Mouse (Mus musculus) left cerebral cortex, adult 2 months (tissue): ENCODE results near the gene Ncbp1. TPM values are rescaled to one million over a fixed set of nuclear protein-coding genes. Genes with fewer than 3 reads are reported as not detected.
"Not testable (repeated sequence)": the region's sequence is repeated elsewhere in the genome, so short reads cannot be mapped to it uniquely, and the experiment has no call there.

ENCODE experiments used
- DNase-seq, 2 experiments: peaks; one replicate each; pipeline ENCODE4 v3.0.0; 2021 to 2022; ENCODE audit warnings: low spot score in 2 of 2, mixed read lengths in 1 of 2; ENCODE audit errors: extremely low spot score in 1 of 2
- H3K27ac ChIP-seq: fragments of 200-600 bp; 2 replicates; pipeline ENCODE4 v1.8.1; 2022
- H3K4me3 ChIP-seq: fragments of 200-600 bp; 2 replicates; pipeline ENCODE4 v1.8.1; 2022
- CTCF ChIP-seq: fragments of 200-600 bp; IDR thresholded peaks from 2 replicates; pipeline ENCODE4 v1.8.1; 2022; ENCODE audit warnings: antibody characterized with exemption, mild to moderate bottlenecking, moderate library complexity
- intact Hi-C: fragments of 180-260 bp; cut with DNase I; formaldehyde crosslinking; loops from one replicate; pipeline ENCODE4 v1.15.1; 2025
- total RNA-seq, 2 experiments: library from RNA; stranded (reverse); gene quantifications; 2 replicates each; pipeline ENCODE4 v1.2.3; 2021

Ncbp1 gene
- total RNA-seq, 2 experiments from 2014 or later: 47.4 to 49.5 TPM

DNA sequence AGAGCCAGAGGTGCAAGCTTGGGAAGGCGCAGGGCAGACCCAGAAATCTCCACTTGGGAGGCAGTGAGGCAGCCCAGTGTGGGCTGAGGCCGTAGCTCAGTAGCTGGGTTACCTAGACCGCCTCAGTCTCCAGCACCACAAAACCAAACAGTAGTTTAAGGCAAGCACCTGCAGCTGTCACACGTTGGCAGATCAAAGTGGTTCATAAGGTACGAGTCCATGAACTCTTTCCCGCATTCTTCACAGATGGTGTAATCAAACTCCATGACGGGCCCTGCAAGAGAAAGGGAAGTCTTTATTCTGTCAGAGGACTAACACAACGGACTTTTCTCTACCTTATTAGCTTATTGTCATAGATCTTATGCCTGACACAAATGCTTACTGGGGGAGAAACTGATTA is 47.0 kb downstream of the Ncbp1 start:
- TF ChIP-seq CTCF: no peak
- intact Hi-C loops: no loop called here
- H3K27ac ChIP-seq: no peak overlapping the region
- H3K4me3 ChIP-seq: no peak overlapping the region
- no peak for DNase-seq

DNA sequence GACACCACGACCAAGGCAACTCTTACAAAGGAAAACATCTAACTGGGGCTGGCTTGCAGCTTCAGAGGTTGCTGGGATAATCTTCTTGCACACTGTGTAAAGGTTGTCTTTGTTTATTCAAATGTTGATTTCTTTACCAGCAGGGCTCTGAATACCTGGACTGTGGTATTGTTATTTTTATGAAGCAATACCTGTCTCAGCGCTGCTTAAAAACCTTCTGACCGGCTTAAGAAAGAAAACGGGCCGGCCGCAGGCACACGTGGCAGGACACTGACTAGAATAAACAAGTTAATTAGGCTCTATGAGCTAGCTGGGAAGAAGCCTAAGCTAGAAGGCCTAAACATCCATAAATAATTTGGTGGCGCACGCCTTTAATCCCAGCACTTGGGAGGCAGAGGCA is 47.5 kb downstream of the Ncbp1 start:
- DNase-seq: no peak
- intact Hi-C loops: no loop called here
- Histone ChIP-seq H3K27ac (no peak overlapping the region), H3K4me3 (no peak overlapping the region)
- TF ChIP-seq CTCF: no peak

DNA sequence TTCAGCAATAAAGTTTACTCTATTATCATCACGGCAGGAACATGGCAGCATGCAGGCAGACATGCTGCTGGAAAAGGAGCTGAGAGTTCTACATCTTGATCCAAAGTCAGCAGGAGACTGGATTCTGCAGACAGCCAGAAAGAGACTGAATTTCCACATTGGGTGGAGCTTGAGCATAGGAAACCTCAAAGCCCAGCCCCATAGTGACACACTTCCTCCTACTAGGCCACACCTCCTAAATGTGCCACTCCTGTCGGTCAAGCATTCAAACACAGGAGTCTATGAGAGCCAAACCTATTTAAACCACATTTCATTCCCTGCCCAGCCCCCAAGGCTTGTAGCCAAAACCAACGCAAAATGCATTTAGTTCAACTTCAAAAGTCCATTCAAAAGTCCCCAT is 48.1 kb downstream of the Ncbp1 start:
- no peak overlapping the region for H3K4me3 ChIP-seq
- no peak overlapping the region for H3K27ac ChIP-seq
- no peak for TF ChIP-seq CTCF
- intact Hi-C loops: no loop called here
- no peak for DNase-seq

DNA sequence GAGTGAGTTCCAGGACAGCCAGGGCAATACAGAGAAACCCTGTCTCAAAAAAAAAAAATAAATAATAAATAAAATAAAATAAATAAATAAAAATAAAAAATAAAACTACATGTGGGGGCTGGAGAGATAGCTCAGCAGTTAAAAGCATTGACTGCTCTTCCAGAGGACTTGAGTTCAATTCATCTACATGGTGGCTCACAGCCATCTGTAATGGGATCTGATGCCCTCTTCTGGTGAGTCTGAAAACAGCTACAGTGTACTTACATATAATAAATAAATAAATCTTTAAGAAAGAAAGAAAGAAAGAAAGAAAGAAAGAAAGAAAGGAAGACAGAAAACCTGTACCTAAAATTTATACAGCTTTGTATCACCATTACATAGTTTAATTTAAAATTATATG is 53.6 kb downstream of the Ncbp1 start:
- TF ChIP-seq CTCF: peak; percentile 57
- H3K4me3 ChIP-seq, DNase-seq, H3K27ac ChIP-seq, intact Hi-C loops: not testable (repeated sequence)

DNA sequence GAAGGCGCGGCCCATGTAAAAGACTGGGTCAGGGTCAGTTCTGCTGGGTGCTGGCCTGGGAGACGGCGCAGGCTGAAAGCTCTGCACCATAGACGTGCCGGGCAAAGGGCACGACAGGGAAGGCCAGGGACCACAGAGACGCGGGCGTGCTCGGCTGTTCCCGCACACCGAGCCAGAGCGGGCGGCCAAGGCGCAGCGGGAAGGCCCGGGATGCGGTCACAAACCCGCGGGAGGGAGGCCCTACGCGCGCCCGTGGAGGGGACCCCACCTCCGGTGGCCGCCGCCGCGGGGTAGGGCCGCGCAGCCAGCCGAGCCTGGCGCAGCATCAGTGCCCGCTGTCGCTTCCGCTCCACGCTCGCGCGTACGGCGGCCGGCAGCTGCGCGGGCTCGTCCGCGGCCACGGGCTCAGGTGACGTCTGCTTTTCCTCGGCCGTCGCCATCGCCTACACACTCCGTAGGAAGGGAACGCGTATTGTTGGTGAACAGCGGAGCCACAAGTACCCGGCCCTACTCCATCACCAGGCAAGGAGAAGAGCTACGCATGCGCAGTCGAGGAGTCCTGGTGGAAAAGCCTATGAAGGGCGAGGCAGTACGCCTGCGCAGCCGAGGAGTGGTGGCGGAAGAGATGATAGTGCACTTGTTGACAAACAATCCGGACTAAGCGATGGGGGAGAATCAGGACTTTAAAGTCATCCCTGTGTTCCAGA is 57.5 kb downstream of the Ncbp1 start, which contains the start of gene Xpa:
Gene Xpa (minus strand): TSS at position 531 of the 707 bp plus-strand sequence.
- intact Hi-C loops: loop anchor here (2.0 kb wide), 2 partner anchors 109 to 255 kb away; partner anchors contain the start of gene Anp32b
- TF ChIP-seq CTCF: no peak

DNA sequence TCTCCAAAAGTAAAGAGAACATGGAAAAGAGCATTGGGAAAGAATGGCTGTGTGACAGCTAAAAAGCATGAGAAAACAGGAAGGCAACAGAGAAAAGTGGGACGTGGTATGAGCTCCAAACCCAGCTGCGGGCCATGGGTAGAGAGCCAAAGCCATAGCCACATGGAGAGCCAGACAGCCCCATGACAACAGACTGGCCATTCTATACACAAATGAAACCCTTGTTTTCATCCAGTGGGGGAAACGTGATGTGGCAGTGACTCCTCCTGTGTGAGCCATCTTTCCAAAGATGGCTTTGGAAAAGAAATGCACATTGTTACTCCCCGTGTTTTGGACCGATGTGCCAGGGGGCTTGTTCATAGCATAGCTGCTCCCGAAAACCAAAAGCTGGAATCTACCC is 58.1 kb downstream of the Ncbp1 start:
- TF ChIP-seq CTCF: no peak
- DNase-seq: peak in 1 of 2 experiments; percentile 23
- intact Hi-C loops: loop anchor here (2.0 kb wide), 2 partner anchors 108 to 254 kb away; partner anchors contain the start of gene Anp32b
- peak overlapping the region; percentile 85 for H3K27ac ChIP-seq
- peak overlapping the region; percentile 64 for H3K4me3 ChIP-seq

More for the DNA sequence above, 57.5 kb downstream of the Ncbp1 start, which contains the start of gene Xpa:
- DNase-seq: peak; percentile 94 to 95
- Histone ChIP-seq H3K27ac (peak within 1 kb of the TSS; percentile 85), H3K4me3 (peak within 1 kb of the TSS; percentile 64)

DNA sequence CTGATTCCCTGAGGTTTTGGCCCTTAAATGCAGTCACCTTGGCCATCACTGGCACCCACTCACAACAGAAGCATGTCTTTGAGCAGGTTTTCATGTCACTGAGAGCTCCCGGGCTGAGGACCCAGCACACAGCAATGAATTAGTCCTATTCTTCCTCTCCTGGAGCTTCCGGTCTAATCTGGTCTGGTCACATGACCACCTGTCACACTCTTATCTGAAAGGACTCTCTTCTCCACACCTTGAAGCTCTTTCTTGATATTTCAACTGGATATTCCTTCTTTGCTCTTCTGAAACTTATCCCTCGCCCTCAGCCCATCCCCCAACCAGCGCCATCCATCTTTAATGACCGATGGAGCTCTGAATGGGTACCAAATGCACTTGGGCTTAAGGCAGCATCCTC is 59.7 kb downstream of the Ncbp1 start:
- DNase-seq: no peak
- H3K27ac ChIP-seq: no peak overlapping the region
- intact Hi-C loops: no loop called here
- H3K4me3 ChIP-seq: no peak overlapping the region
- TF ChIP-seq CTCF: no peak

DNA sequence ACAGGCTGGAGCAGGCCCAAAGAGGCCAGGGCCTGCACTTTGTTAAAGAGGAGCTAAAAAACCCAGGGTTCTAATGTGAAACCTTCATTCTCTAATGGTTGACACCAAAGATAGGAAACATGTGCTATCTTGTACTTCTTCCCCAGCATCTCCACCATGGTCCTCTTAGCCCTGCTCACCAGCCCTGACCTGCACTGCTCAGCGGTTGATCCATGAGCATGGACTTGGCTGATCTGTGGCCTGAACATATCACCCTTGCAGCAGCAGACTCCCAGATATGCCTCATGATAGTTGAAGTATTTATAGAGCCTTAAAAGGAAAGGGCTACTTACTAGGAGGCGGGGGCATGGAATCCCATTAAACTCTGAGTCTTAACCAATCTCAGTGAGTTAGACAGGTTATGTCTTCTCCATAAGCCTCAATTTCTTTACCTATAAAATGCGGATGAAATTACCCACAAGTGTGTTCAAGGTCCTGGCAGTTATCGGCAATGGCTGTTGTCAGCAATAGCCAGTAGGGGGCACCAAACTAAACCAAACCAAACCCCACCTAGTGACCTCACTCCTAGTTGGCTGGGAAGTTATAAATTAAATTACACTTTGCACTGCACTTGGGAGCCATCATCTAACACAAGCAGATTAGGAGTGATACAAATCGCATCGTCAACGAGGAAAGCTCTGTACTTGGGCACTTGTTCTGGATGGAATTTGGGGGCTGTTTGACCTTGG is 63.6 kb downstream of the Ncbp1 start:
- DNase-seq: peak; percentile 58 to 69
- peak overlapping the region; percentile 29 for H3K4me3 ChIP-seq
- intact Hi-C loops: loop anchor here (1.0 to 5.0 kb wide), 2 partner anchors 140 to 170 kb away; no protein-coding TSS in a partner anchor
- peak; percentile 90 for TF ChIP-seq CTCF
- H3K27ac ChIP-seq: no peak overlapping the region

DNA sequence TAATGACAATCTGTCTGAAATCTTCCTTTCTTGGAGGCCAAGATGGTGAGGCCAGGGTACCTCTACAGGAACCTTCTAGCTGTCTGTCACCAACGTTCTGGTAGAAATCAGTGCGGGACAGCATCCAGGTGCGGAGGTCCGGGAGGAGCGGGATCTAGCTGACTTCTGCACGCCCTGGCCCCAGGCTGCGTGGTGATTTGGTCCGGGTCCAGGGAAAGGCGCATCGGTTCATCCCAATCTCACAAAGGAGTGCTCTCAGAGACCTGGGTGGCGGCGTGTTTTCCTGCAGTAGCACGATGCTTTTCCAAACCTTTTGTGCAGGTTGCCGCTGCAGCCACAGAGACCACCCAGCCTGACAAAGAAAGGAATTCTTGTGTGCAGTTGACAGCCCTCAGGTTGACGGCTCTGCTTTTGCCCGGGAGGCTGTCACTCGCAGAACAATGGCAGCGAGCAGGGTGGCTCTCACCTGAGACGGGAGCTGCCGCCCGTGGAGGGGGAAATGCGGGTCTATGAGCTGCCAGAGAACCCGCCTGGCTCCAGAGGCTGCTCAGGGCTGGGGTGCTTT is 64.2 kb downstream of the Ncbp1 start:
- TF ChIP-seq CTCF: no peak
- no peak for DNase-seq
- intact Hi-C loops: loop anchor here (1.0 to 5.0 kb wide), 2 partner anchors 140 to 170 kb away; no protein-coding TSS in a partner anchor
- Histone ChIP-seq H3K27ac (no peak overlapping the region), H3K4me3 (peak overlapping the region; percentile 29)

DNA sequence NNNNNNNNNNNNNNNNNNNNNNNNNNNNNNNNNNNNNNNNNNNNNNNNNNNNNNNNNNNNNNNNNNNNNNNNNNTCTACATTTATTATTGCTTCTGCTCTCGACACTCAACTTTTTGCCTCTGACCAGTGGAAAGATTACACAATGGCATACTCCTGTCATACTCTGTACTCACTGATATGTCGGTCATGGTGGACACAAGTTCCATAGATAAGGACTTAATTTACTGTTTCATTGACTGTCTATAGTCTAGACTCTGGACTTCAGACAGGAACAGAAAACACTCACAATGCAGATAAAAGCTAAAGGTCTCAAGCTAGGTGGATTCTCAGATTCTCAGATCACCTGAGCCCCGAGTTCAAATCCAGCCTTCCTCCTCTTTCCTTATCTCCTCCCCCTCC is 82.7 kb downstream of the Ncbp1 start:
- Histone ChIP-seq H3K27ac (no peak overlapping the region), H3K4me3 (no peak overlapping the region)
- intact Hi-C loops: loop anchor here (5.0 kb wide), 1 partner anchor 71 kb away; no protein-coding TSS in a partner anchor
- TF ChIP-seq CTCF: no peak
- DNase-seq: no peak

Other genes starting within 250 kb of the Ncbp1 start
- under 1 TPM in 1 of 2 experiments, not detected in 1; 0.09 TPM for gene Ccdc180, start 248.3 kb upstream of the Ncbp1 start, total RNA-seq
- 10 to 100 TPM; 26.5 to 31.5 TPM for gene Tdrd7, start 173.3 kb upstream of the Ncbp1 start, total RNA-seq
- gene Tmod1, start 99.7 kb upstream of the Ncbp1 start, total RNA-seq: 10 to 100 TPM; 45.5 to 49.1 TPM
- gene Tstd2, start 81 bp downstream of the Ncbp1 start, total RNA-seq: 10 to 100 TPM; 17.8 to 18.6 TPM
- 10 to 100 TPM; 11.9 to 13.5 TPM for gene Xpa, start 57.7 kb downstream of the Ncbp1 start, total RNA-seq
- not detected for gene Foxe1, start 205.0 kb downstream of the Ncbp1 start, total RNA-seq